Mouse (Mus musculus): ENCODE measurements around the gene Mpp2. TPM values are rescaled to one million over a fixed set of nuclear protein-coding genes. Genes with fewer than 3 reads are reported as not detected.

Mpp2 gene
- polyA plus RNA-seq (2015; fragmentation: Nextera tagmentation; extraction: Ambion mirVana): 3.9 TPM in 2 replicates

- Histone ChIP-seq H3K4me3 (ENCODE audit: low read depth, low read length) (peak within 1 kb of the TSS; percentile 54), H3K4me1 (ENCODE audit: insufficient read depth, low read depth, low read length) (peaks cover 3% of the 10 kb centered on the region), H3K27ac (ENCODE audit: low read length) (peak within 1 kb of the TSS; percentile 34), H3K36me3 (ENCODE audit: insufficient read depth, low read length) (no peaks in the 10 kb centered on the region), H3K4me2 (replicated peaks; ENCODE audit: low read depth, low read length) (peak within 1 kb of the TSS; percentile 94), H3K9ac (replicated peaks; ENCODE audit: low read depth) (peak within 1 kb of the TSS; percentile 44), H3K9me3 (ENCODE audit: low read length) (no peaks in the 10 kb centered on the region), H3K27me3 (replicated peaks; ENCODE audit: insufficient read depth, low read length) (no peaks in the 10 kb centered on the region)
- ATAC-seq (peak; percentile 61), DNase-seq (ENCODE audit: low spot score) (peak; percentile 83)
- WGBS: under 1% methylated on average over 46 of the region's 49 CpGs
- TF ChIP-seq EP300 (IDR thresholded peaks at IDR 0.05): no peak
- TF ChIP-seq CTCF (IDR thresholded peaks at IDR 0.05): no peak
Observed at GRCm38 (mm10) chr11:102087931-102088898, at the start of gene Mpp2. Gene Mpp2, minus strand, starts transcription at chr11:102088515.

GRCm38 (mm10) chr11:102137625-102138446 lies 49.5 kb upstream of the Mpp2 start:
- TF ChIP-seq CTCF (IDR thresholded peaks at IDR 0.05): no peak
- no peak for TF ChIP-seq EP300 (IDR thresholded peaks at IDR 0.05)
- H3K9me3 ChIP-seq (ENCODE audit: low read length): no peaks in the 10 kb centered on the region
- H3K4me3 ChIP-seq (ENCODE audit: low read depth, low read length): 0 out of 2 replicates have a peak overlapping the region, but pooled peaks have one; percentile 8
- H3K4me2 ChIP-seq (replicated peaks; ENCODE audit: low read depth, low read length): 0 out of 2 replicates have a peak overlapping the region, but pooled peaks have one; percentile 25
- peaks cover 8% of the 10 kb centered on the region; the same call in 1 of the 2 replicates for H3K27me3 ChIP-seq (replicated peaks; ENCODE audit: insufficient read depth, low read length)
- no peaks in the 10 kb centered on the region for H3K4me1 ChIP-seq (ENCODE audit: insufficient read depth, low read depth, low read length)
- ATAC-seq (no peak), DNase-seq (ENCODE audit: low spot score) (no peak)
- H3K27ac ChIP-seq (ENCODE audit: low read length): no peak overlapping the region
- WGBS: 34% methylated on average over 13 of the region's 13 CpGs
- no peaks in the 10 kb centered on the region for H3K36me3 ChIP-seq (ENCODE audit: insufficient read depth, low read length)
- H3K9ac ChIP-seq (replicated peaks; ENCODE audit: low read depth): no peak overlapping the region

- TF ChIP-seq EP300 (IDR thresholded peaks at IDR 0.05): no peak
- TF ChIP-seq CTCF (IDR thresholded peaks at IDR 0.05): no peak
- WGBS: 6% methylated on average over 4 of the region's 4 CpGs
- no peak overlapping the region for H3K4me3 ChIP-seq (ENCODE audit: low read depth, low read length)
- H3K4me1 ChIP-seq (ENCODE audit: insufficient read depth, low read depth, low read length): no peaks in the 10 kb centered on the region
- H3K9ac ChIP-seq (replicated peaks; ENCODE audit: low read depth): no peak overlapping the region
- H3K4me2 ChIP-seq (replicated peaks; ENCODE audit: low read depth, low read length): no peak overlapping the region
- no peak for ATAC-seq
- no peaks in the 10 kb centered on the region for H3K36me3 ChIP-seq (ENCODE audit: insufficient read depth, low read length)
- H3K9me3 ChIP-seq (ENCODE audit: low read length): no peaks in the 10 kb centered on the region
- DNase-seq (ENCODE audit: low spot score): no peak
- H3K27me3 ChIP-seq (replicated peaks; ENCODE audit: insufficient read depth, low read length): peaks cover 8% of the 10 kb centered on the region; the same call in 1 of the 2 replicates
- no peak overlapping the region for H3K27ac ChIP-seq (ENCODE audit: low read length)
Observed at GRCm38 (mm10) chr11:102134516-102134915, 46.2 kb upstream of the Mpp2 start.

GRCm38 (mm10) chr11:102117386-102117785 lies 29.1 kb upstream of the Mpp2 start:
- no peak for ATAC-seq
- WGBS: 64% methylated on average over 6 of the region's 6 CpGs

GRCm38 (mm10) chr11:102116241-102116640 lies 27.9 kb upstream of the Mpp2 start:
- Histone ChIP-seq H3K27me3 (replicated peaks; ENCODE audit: insufficient read depth, low read length) (no peaks in the 10 kb centered on the region), H3K4me3 (ENCODE audit: low read depth, low read length) (no peak overlapping the region), H3K9ac (replicated peaks; ENCODE audit: low read depth) (no peak overlapping the region), H3K36me3 (ENCODE audit: insufficient read depth, low read length) (no peaks in the 10 kb centered on the region), H3K4me1 (ENCODE audit: insufficient read depth, low read depth, low read length) (no peaks in the 10 kb centered on the region), H3K27ac (ENCODE audit: low read length) (no peak overlapping the region), H3K9me3 (ENCODE audit: low read length) (no peaks in the 10 kb centered on the region), H3K4me2 (replicated peaks; ENCODE audit: low read depth, low read length) (no peak overlapping the region)
- TF ChIP-seq EP300 (IDR thresholded peaks at IDR 0.05) (no peak), CTCF (IDR thresholded peaks at IDR 0.05) (no peak)
- no peak for DNase-seq (ENCODE audit: low spot score)
- no peak for ATAC-seq
- WGBS: 37% methylated on average over 8 of the region's 8 CpGs

More at GRCm38 (mm10) chr11:102117386-102117785, 29.1 kb upstream of the Mpp2 start:
- Histone ChIP-seq H3K36me3 (ENCODE audit: insufficient read depth, low read length) (no peaks in the 10 kb centered on the region), H3K4me3 (ENCODE audit: low read depth, low read length) (no peak overlapping the region), H3K27ac (ENCODE audit: low read length) (no peak overlapping the region), H3K9me3 (ENCODE audit: low read length) (no peaks in the 10 kb centered on the region), H3K9ac (replicated peaks; ENCODE audit: low read depth) (no peak overlapping the region), H3K4me1 (ENCODE audit: insufficient read depth, low read depth, low read length) (no peaks in the 10 kb centered on the region), H3K27me3 (replicated peaks; ENCODE audit: insufficient read depth, low read length) (no peaks in the 10 kb centered on the region), H3K4me2 (replicated peaks; ENCODE audit: low read depth, low read length) (no peak overlapping the region)
- no peak for DNase-seq (ENCODE audit: low spot score)
- TF ChIP-seq EP300 (IDR thresholded peaks at IDR 0.05) (no peak), CTCF (IDR thresholded peaks at IDR 0.05) (no peak)

GRCm38 (mm10) chr11:102111576-102111975 lies 23.3 kb upstream of the Mpp2 start:
- Histone ChIP-seq H3K27me3 (replicated peaks; ENCODE audit: insufficient read depth, low read length) (peaks cover 16% of the 10 kb centered on the region; the same call in 1 of the 2 replicates), H3K9me3 (ENCODE audit: low read length) (no peaks in the 10 kb centered on the region), H3K27ac (ENCODE audit: low read length) (no peak overlapping the region), H3K4me1 (ENCODE audit: insufficient read depth, low read depth, low read length) (no peaks in the 10 kb centered on the region), H3K4me3 (ENCODE audit: low read depth, low read length) (no peak overlapping the region), H3K9ac (replicated peaks; ENCODE audit: low read depth) (no peak overlapping the region), H3K4me2 (replicated peaks; ENCODE audit: low read depth, low read length) (no peak overlapping the region), H3K36me3 (ENCODE audit: insufficient read depth, low read length) (no peaks in the 10 kb centered on the region)
- no peak for ATAC-seq
- no peak for DNase-seq (ENCODE audit: low spot score)
- WGBS: 66% methylated on average over 5 of the region's 5 CpGs
- TF ChIP-seq EP300 (IDR thresholded peaks at IDR 0.05) (no peak), CTCF (IDR thresholded peaks at IDR 0.05) (no peak)

All from lung, postnatal 0 days (tissue).